Mouse (Mus musculus) ovary, postnatal 10 days (tissue): ENCODE data around the gene Rnf157.
"Not testable (repeated sequence)": the region's sequence is repeated elsewhere in the genome, so short reads cannot be mapped to it uniquely, and the experiment has no call there.

Experiments
- DNase-seq: peaks from one replicate; pipeline ENCODE4 v3.0.0; 2022; ENCODE audit warnings: low spot score

Rnf157 gene

GRCm38 (mm10) chr11:116383070-116383469 lies 29.8 kb downstream of the Rnf157 start:
- not testable (repeated sequence) for DNase-seq

- DNase-seq = no peak
Observed at GRCm38 (mm10) chr11:116380767-116381166, 32.1 kb downstream of the Rnf157 start.

DNA sequence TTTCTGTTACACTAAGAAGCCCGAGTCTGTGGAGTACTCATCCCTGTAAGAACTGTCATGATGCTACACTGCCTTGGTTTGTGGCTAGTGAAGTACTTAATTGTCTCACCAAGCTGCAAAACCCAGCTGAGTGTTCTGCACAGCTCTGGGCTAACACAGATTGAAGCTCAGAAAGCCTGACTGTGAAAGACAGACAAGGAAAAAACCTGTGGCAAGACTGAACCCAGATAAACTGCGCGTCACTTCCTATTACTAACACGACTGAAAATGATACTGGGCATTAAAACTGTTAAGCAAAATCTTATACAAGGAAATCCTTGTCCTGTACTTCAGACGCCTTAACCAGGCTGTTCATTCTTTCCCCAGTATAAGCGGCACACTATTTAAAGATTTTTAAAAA lies 33.3 kb downstream of the Rnf157 start:
- no peak for DNase-seq

DNA sequence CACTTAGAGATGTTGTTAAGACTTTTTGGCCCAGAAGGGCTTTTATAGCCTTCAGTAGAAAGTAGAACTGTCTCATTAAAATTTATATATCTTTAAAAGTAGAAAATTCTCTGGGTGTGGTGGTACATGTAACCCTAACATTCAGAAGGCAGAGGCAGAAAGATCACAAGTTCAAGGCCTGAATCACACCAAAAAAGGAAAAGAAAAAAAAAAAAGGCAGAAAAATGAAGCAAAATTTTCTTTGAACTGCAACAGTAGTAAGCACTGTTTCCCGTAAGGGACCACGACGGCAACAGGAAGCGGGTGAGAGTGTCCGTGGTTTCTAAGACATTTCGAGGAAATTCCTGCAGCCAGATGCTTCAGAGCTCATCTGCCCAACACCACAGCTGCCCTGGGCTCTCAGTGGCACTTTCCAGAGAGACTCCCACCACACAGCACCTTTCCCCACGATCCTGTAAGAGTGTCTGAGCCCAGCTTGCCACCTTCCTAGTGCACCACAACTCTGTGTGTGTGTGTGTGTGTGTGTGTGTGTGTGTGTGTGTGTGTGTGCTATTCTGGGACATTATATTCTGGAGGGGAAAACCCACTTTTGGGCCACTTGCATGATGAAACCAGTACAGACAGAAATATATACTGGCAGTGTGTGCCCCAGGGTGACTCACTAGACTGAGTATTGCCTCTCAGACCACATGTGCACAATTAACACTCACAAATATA lies 35.7 kb downstream of the Rnf157 start:
- no peak for DNase-seq

DNA sequence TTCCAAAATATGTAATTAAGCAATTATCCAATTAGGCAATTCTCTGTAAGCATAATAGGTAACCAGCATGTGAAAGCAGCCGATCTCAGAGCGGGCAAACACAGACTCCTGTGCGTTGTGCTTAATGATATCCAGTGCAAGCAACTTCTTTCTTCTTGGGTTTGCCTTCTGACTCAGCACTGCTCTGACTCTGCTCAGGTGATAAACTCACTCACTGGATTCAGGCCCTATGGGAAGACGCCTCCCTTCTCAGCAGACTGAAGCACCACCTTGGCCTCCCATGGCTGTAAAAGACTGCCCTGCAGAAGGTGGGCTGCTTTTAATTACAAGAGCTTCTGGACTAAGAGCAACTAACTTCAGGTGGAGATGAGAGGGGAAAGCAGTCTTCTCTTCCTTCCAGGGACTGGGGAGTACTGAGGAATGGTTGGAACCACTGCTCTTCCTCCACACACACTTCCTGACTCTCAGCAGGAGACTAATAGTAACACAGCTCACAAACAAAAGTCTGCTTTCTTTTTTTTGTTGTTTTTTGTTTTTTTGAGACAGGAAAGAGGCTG lies 40.9 kb downstream of the Rnf157 start:
- DNase-seq = no peak

GRCm38 (mm10) chr11:116369633-116370032 lies 43.2 kb downstream of the Rnf157 start:
- no peak for DNase-seq

DNA sequence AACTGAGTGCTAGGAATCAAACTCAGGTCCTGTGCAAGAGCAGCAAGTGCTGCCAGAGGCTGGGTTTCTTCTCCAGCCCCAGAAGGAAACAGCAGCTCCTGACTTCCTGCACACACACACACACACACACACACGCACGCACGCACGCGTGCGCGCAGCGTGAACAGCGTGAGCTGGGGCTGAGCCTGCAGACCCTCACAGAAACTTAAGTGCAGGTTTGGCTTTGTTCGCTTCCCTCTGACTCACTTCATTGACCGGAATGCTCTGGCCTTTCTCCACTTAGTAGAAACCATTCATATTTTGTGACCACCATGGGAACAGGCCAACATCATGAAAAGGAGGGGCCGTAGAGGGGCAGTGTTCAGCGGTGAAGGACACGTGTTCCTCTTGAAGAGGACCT lies 43.8 kb downstream of the Rnf157 start:
- DNase-seq = no peak

DNA sequence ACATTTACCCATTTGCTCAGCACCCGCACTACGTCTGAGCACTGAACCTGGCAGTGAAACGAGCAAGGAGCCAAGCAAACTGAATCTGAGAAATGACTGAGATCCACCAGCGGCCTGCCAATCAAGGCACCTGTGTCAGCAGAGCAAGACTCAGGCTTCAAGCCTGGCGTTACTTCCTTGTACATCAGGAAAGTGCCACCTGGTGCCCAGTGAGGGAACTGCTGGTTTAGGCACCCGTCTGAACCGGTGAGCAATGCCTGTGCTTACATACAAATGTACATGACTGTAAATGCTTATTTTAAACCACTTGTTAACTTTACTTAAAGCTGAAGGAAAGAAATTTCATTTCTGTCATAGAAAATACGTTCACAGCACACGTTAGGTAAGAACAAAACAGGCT lies 44.7 kb downstream of the Rnf157 start:
- DNase-seq = peak; percentile 59

GRCm38 (mm10) chr11:116366647-116367046 lies 46.2 kb downstream of the Rnf157 start:
- no peak for DNase-seq

- DNase-seq = no peak
Observed at GRCm38 (mm10) chr11:116366124-116366523, 46.7 kb downstream of the Rnf157 start.

DNA sequence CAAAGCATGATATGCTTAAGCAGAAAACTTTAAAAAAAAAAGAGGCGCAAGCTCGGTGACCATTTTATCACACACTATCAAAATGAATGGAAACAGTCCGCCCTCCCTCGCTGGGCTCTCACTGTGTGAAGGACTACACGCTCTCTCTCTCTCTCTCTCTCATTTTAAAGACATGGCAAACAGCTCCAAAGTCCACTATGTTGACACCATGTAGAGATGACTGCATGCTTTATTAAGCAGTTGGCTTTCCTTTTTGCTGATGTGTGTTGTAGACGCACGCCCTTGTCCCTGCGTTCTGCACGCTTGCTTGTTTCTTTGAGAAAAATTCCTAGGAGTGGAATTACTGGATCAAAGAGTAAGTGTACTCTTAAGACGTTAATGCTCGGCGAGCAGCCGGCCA lies 47.4 kb downstream of the Rnf157 start:
- DNase-seq = no peak

DNA sequence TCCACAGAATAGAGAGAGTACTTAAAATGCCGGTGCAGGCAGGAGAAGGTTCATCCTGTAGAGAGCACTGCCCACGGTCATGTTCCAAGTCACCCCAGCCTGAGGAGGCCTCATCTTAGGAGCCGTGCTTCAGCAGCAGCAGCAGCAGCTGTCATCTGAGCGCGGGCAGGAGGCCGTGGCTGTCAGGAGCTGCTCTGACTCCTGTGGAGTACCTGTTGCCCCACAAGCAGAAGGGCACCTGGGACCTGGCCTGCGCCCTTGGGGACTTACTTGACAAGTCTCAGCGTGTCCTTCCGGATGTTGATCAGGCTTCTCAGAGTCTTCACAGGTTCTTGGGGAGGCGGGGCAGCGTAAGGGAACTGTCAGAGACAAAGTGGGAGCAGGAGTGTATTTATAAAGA lies 50.8 kb downstream of the Rnf157 start:
- DNase-seq = no peak

DNA sequence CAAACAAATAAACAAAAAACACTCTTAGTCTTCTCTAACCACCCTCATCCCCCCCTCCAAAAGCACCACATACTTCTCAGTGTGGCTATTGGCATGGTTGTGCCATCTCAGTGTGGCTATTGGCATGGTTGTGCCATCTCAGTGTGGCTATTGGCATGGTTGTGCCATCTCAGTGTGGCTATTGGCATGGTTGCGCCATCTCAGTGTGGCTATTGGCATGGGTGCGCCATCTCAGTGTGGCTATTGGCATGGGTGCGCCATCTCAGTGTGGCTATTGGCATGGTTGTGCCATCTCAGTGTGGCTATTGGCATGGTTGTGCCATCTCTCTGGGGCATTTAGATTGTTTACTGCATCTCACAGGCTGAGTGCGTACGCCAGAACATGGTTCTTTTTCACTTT lies 51.9 kb downstream of the Rnf157 start:
- not testable (repeated sequence) for DNase-seq

GRCm38 (mm10) chr11:116359652-116360051 lies 53.2 kb downstream of the Rnf157 start:
- no peak for DNase-seq

DNA sequence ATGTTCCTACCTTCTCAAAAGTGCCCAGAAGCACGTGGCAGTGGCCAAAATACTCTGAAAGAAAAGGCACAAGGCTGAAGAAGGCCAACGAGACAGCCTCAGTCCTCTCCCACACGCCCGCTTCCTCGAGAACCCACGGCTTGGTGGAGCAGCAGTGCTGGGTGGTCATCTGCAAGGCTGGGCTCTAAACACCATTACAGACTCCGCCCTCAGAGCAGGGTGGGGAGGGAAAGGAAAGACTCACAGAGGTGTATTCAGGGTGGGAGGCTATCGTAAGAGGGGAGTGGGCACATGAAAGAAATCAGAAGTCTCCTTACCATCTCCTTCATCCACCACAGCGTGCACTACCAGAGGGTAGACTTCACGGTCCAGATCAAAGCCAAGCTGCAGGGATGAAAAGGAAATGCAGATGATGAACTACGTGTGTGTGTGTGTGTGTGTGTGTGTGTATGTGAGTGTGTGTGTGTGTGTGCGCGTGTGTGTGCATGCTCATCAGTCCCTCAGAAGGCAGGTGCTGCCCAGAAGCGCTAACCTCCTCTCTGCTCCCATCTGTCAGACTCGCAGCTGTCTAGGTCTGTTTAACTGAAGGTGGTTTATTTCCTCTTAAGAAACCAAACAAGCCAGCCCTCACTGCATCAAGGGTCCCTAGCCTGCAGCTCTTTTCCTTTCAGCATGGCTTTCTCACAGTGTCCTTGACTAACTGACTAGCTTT lies 53.8 kb downstream of the Rnf157 start:
- no peak for DNase-seq

- no peak for DNase-seq
Observed at GRCm38 (mm10) chr11:116354521-116354920, 58.3 kb downstream of the Rnf157 start.

GRCm38 (mm10) chr11:116353535-116353934 lies 59.3 kb downstream of the Rnf157 start:
- DNase-seq = no peak

DNA sequence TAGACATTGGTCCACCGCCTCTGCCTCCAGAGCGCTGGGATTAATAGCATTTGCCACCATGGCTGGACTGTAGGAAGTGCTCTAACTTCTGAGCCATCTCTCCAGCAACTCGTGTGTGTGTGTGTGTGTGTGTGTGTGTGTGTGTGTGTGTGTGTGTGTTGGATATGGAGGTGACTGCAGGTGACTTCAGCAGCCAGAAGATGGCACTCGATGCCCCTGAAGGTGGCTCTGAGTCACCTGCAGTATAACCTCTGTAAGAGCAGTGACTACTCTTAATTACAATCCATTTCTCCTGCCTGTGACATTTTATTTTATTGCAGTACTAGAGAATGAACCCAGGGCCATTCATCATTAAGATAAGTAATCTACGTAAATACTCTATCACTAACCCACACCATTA lies 61.5 kb downstream of the Rnf157 start:
- no peak for DNase-seq

DNA sequence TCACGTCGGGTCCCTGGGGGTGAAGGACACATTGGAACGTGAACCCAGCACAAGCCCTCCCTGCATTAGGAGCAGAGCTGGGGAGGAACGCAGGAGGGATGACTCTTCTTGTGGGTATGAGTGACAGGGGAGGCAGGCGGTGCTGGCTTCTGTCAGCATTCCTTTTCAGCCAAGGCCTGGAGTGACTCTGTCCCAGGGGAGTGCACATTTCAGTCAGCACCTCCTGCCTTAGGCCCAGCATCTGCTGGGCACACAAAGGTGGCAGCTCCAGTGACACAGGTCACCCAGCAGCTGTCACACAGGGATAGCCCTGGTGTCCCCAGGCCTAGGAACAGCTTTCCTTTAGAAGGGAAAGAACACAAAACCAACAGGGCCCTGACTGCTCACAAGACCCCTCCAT lies 64.9 kb downstream of the Rnf157 start:
- DNase-seq = no peak

- DNase-seq = no peak
Observed at GRCm38 (mm10) chr11:116347012-116347411, 65.8 kb downstream of the Rnf157 start.

DNA sequence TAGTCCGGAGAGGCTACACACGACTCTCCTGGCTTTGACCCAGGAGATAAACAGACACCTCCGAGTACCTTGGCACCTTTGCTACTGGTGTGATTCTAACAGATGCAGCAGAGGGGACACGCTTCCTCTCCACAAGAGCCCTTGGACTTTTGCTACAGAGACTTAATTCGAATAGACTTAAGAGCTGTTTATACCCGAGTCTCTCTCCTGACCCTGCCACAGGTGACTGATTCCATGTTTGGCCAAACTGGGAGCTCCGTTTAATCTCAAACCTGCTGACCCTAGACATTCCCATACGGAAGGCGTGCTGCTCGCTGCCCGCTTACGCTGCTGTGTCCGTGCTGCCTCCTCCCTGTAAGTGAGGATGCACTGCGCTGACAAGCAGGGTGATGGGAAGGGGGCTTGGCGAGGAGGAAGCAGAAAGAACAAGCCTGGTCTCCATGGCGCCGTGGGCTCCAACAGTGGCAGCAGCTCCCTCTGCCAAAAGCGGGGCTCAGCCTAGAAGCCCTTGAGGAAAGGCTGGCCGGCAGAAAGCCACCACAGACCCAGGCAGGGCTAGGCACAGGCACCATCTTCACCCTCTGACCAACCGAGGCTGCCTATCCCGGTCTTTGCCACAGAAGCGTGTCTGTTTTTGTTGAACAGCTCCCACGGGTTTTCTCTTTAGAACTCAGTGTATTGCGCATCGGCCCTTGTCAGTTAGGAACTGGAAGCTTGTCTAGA lies 70.6 kb downstream of the Rnf157 start:
- no peak for DNase-seq

- no peak for DNase-seq
Observed at GRCm38 (mm10) chr11:116337531-116337930, 75.3 kb downstream of the Rnf157 start.

GRCm38 (mm10) chr11:116337000-116337399 lies 75.8 kb downstream of the Rnf157 start:
- no peak for DNase-seq
